Mouse (Mus musculus) testis, adult 2 months (tissue): ENCODE data around the gene Fam107b.

ENCODE experiments used
- CTCF ChIP-seq: fragments of 200-500 bp; IDR thresholded peaks from 2 replicates; pipeline ENCODE4 v1.5.1; 2012; ENCODE audit warnings: low read depth, mild to moderate bottlenecking, inconsistent platforms, low read length, moderate library complexity; ENCODE audit not compliant: control insufficient read depth, insufficient read depth, insufficient replicate concordance
- POLR2A ChIP-seq: fragments of 200-500 bp; IDR thresholded peaks from 2 replicates; pipeline ENCODE4 v1.6.1; 2012; ENCODE audit warnings: low read depth, mild to moderate bottlenecking, inconsistent platforms, low read length, moderate library complexity; ENCODE audit not compliant: control insufficient read depth

GRCm38 (mm10) chr2:3742519-3742918 is 172.2 kb downstream of the Fam107b start:
- TF ChIP-seq CTCF, result no peak
- TF ChIP-seq POLR2A, result no peak
